Mouse (Mus musculus) thymus, adult 2 months (tissue): ENCODE measurements around the gene Masp2.
A peak's percentile ranks its signal among the peaks of the same experiment; 100 is the strongest.

ENCODE experiments used
- CTCF ChIP-seq: fragments of 200-500 bp; IDR thresholded peaks from 2 replicates; pipeline ENCODE4 v1.5.1; 2012; ENCODE audit warnings: mild to moderate bottlenecking, control low read depth, low read length, moderate library complexity, borderline replicate concordance; ENCODE audit not compliant: control insufficient read depth, poor library complexity, insufficient read depth; ENCODE audit errors: extremely low read depth
- POLR2A ChIP-seq: fragments of 200-500 bp; IDR thresholded peaks from 2 replicates; pipeline ENCODE4 v1.6.1; 2012; ENCODE audit warnings: mild to moderate bottlenecking, low read length, control low read depth, moderate library complexity; ENCODE audit not compliant: control insufficient read depth, poor library complexity, insufficient read depth; ENCODE audit errors: extremely low read depth

DNA sequence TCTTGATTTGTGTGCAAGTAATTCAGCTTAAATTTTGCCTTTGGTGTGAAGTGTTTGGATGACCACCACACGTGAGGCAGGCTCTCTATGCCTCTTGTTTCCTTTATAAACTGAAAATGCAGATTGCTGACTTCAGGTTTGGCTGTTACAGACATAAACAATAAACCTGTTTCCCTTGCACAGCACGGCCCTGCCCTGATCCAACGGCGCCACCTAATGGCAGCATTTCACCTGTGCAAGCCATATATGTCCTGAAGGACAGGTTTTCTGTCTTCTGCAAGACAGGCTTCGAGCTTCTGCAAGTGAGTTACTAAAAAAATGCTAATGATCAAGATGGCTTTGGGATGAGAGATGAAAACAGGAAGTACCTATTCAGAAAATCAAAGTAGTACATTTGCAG lies 5.4 kb downstream of the Masp2 start:
- TF ChIP-seq CTCF, result peak; percentile 57; the same call in 1 of the 2 replicates
- TF ChIP-seq POLR2A, result no peak
